9 mouse cellular contexts compared by ENCODE assay signal in genomic region chr7:37934770-37935182, GRCm38 (mm10).
DNase-seq lines count a peak whose midpoint lies in the region; ATAC-seq and TF ChIP-seq lines count a peak whose summit lies in the region.
"Had no signal": no experiment of that assay in that cellular context is flagged by ENCODE, and none has a peak within 500 bp of the region (broad histone marks: within the 10 kb centered on the region; RNA-seq: fewer than 3 reads in every experiment).

No protein-coding gene starts in this region.

- no peak overlapping the region for H3K27ac ChIP-seq in left cerebral cortex, adult 2 months
- no peak overlapping the region for H3K27ac ChIP-seq in midbrain, embryonic 12.5 days (replicated peaks)
- H3K27ac ChIP-seq: embryonic facial prominence, embryonic 15.5 days had no signal

- ATAC-seq in midbrain, embryonic 12.5 days (ENCODE audit: low FRiP score, low read depth) = peak; percentile 58; the same call in 1 of the 2 replicates

- intact Hi-C loops in left cerebral cortex, adult 2 months (cut with DNase I) = loop anchor here (2.0 to 5.0 kb wide), 2 partner anchors 157 to 560 kb away; no protein-coding TSS in a partner anchor

- H3K4me2 ChIP-seq in midbrain, embryonic 12.5 days (replicated peaks) = no peak overlapping the region
- H3K4me2 ChIP-seq: embryonic facial prominence, embryonic 15.5 days had no signal

- H3K27me3 ChIP-seq in midbrain, embryonic 12.5 days = no peaks in the 10 kb centered on the region
- H3K27me3 ChIP-seq: embryonic facial prominence, embryonic 15.5 days had no signal

- H3K9me3 ChIP-seq in midbrain, embryonic 12.5 days = no peaks in the 10 kb centered on the region
- H3K9me3 ChIP-seq: embryonic facial prominence, embryonic 15.5 days had no signal

- no peak overlapping the region for H3K4me3 ChIP-seq in left cerebral cortex, adult 2 months
- no peak overlapping the region for H3K4me3 ChIP-seq in midbrain, embryonic 12.5 days
- H3K4me3 ChIP-seq: embryonic facial prominence, embryonic 15.5 days had no signal

- peaks cover 32% of the 10 kb centered on the region for H3K4me1 ChIP-seq in midbrain, embryonic 12.5 days

- no peak overlapping the region for H3K9ac ChIP-seq in midbrain, embryonic 12.5 days (replicated peaks)
- H3K9ac ChIP-seq: embryonic facial prominence, embryonic 15.5 days had no signal

- peak; percentile 75 for TF ChIP-seq CTCF in left cerebral cortex, adult 2 months (IDR thresholded peaks at IDR 0.05)

- H3K36me3 ChIP-seq in midbrain, embryonic 12.5 days = no peaks in the 10 kb centered on the region
- H3K36me3 ChIP-seq: embryonic facial prominence, embryonic 15.5 days had no signal

- DNase-seq in left cerebral cortex, adult 2 months (ENCODE audit: extremely low spot score in 1 of 2, low spot score in 2 of 2) = peak in 1 of 2 experiments; percentile 49
- no peak for DNase-seq in left cerebral cortex, adult 11 months (ENCODE audit: low spot score)
- peak; percentile 26 for DNase-seq in WW6 (ENCODE audit: low read depth, low spot score)
- DNase-seq in embryo, embryonic 11.5 days (ENCODE audit: low read depth, low spot score) = peak; percentile 51
- peak; percentile 60 to 68 for DNase-seq in kidney, postnatal 4 days
- no peak for DNase-seq in frontal cortex, postnatal 14 days (ENCODE audit: low spot score in 2 of 2)
- no peak for DNase-seq in gastrocnemius, postnatal 4 days (ENCODE audit: low spot score in 2 of 2)

- 16% methylated on average over 5 of the region's 5 CpGs for WGBS in midbrain, embryonic 12.5 days

Comparison
In these comparisons a context has a peak if more than half of its experiments do, and no peak if none do; other contexts are left out.
1. DNase-seq: peak in WW6 (single experiment), embryo, embryonic 11.5 days (single experiment) and kidney, postnatal 4 days (2 of 2); none in left cerebral cortex, adult 11 months (single experiment), frontal cortex, postnatal 14 days (0 of 2) and gastrocnemius, postnatal 4 days (0 of 2).